Mouse (Mus musculus) olfactory bulb, adult 2 months (tissue): ENCODE measurements around the gene Cetn4. TPM values are rescaled to one million over a fixed set of nuclear protein-coding genes. Genes with fewer than 3 reads are reported as not detected.

Source experiments
- H3K27ac ChIP-seq: fragments of 200-500 bp; 2 replicates; pipeline ENCODE4 v1.5.1; 2012; ENCODE audit warnings: low read depth, low read length; ENCODE audit not compliant: insufficient read depth
- H3K4me1 ChIP-seq: fragments of 200-500 bp; 2 replicates; pipeline ENCODE4 v1.6.1; 2012; ENCODE audit warnings: low read length; ENCODE audit not compliant: control insufficient read depth, insufficient read depth
- H3K4me3 ChIP-seq: fragments of 200-500 bp; 2 replicates; pipeline ENCODE4 v1.5.1; 2012; ENCODE audit warnings: mild to moderate bottlenecking, low read depth, low read length, moderate library complexity; ENCODE audit not compliant: insufficient read depth
- CTCF ChIP-seq: fragments of 200-500 bp; IDR thresholded peaks from 2 replicates; pipeline ENCODE4 v1.5.1; 2012; ENCODE audit warnings: low read depth, mild to moderate bottlenecking, low read length, moderate library complexity; ENCODE audit not compliant: insufficient read depth
- POLR2A ChIP-seq: fragments of 200-500 bp; IDR thresholded peaks from 2 replicates; pipeline ENCODE4 v1.6.1; 2012; ENCODE audit warnings: mild to moderate bottlenecking, low read depth, low read length, moderate library complexity; ENCODE audit not compliant: insufficient read depth
- WGBS: fragments of 180-500 bp; shearing (Covaris S2); methylation state at CpG from one replicate; pipeline ENCODE4 v1.1.7; 2018; 5-methylcytosine and 5-hydroxymethylcytosine counted together
- polyA plus RNA-seq: library from polyadenylated mRNA; stranded (reverse); fragments of >200 nt; gene quantifications from 2 replicates; pipeline ENCODE4 v1.2.4, GENCODE M21; 2012; ENCODE audit warnings: low replicate concordance; ENCODE audit not compliant: missing spikeins, insufficient read depth, insufficient read length

Cetn4 gene
- polyA plus RNA-seq, result not detected in 2 replicates

DNA sequence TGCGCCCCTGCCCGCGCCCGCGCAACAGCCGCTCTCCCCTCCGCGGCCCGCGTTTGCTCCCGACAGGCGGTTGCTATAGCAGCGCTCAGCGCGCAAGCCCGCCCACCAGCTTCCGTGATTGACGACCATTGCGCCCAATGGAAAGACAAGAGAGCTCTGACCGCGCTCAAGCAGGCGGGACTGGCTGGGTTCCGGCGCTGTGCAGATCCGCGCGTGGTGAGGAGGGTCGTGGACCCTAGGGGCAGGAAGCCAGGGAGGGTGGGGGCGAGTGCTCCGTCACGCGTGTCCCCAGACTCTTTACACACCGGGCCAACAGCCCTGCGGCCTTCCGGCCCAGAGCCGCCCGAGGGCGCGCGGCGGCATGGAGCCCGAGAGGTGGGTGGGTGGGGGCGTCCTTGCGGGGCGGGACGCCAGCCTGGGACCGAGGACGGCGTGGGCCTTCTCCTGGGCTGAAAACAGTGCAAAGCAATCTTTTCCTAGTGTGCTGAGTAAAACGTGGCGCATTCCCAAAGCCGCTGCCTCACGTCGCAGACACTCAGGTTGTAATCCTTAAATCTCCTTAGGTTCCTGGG, at the start of gene Cetn4, which contains the start of gene Bbs12:
TSS of gene Cetn4 (minus strand) at position 339 of the 572 bp plus-strand sequence.
TSS of gene Bbs12 (plus strand) at position 185 of the 572 bp plus-strand sequence.
- Histone ChIP-seq H3K4me1 (no peaks in the 10 kb centered on the region; the same call in 1 of the 2 replicates), H3K4me3 (peak within 1 kb of the TSS; percentile 62), H3K27ac (peak within 1 kb of the TSS; percentile 54)
- under 1% methylated on average over 54 of the region's 54 CpGs for WGBS
- TF ChIP-seq CTCF (no peak), POLR2A (peak; percentile 71)

DNA sequence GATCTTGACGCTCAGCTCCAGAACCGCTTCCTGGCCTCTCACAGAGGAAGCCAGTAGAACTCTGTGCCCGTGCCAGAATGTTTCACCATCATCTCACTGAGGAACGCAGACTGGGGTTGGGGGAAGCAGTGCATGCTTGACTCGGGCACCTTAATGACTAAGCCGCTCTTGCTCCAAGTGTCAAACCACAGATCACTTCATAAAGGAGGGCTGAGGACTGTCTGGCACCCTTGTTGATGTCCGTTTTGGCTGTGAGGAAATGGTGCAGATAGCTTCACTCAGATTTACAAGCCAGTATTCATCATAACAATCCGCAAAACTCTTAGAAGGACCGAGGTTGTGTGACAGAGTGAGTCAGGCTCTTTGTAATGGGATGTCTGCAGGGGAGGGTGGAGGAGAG, 48.2 kb upstream of the Cetn4 start:
- Histone ChIP-seq H3K4me3 (no peak overlapping the region), H3K4me1 (no peaks in the 10 kb centered on the region), H3K27ac (no peak overlapping the region)
- no peak for TF ChIP-seq POLR2A
- no peak for TF ChIP-seq CTCF
- 70% methylated on average over 9 of the region's 9 CpGs for WGBS

DNA sequence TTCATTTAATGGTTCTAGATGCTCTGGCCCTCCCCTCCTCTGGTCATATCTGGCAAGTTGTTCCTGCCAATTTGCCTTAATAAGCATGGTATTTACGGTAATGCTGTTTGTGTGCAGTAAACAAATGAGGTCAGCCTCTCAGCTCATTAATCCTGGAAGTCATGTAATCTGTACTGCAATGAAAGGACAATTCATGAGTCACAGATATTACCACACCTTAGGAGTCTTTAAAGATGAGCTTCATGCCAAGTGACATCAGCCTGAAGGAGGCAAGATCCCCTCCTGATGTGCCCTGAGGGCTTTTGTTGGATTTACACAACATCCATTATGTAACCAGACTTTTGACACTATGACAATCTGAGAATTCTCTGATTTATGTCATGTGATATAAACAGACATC, 42.2 kb upstream of the Cetn4 start:
- WGBS, result 72% methylated on average over 1 of the region's 1 CpGs
- Histone ChIP-seq H3K4me1 (no peaks in the 10 kb centered on the region), H3K4me3 (no peak overlapping the region), H3K27ac (no peak overlapping the region)
- no peak for TF ChIP-seq CTCF
- no peak for TF ChIP-seq POLR2A

DNA sequence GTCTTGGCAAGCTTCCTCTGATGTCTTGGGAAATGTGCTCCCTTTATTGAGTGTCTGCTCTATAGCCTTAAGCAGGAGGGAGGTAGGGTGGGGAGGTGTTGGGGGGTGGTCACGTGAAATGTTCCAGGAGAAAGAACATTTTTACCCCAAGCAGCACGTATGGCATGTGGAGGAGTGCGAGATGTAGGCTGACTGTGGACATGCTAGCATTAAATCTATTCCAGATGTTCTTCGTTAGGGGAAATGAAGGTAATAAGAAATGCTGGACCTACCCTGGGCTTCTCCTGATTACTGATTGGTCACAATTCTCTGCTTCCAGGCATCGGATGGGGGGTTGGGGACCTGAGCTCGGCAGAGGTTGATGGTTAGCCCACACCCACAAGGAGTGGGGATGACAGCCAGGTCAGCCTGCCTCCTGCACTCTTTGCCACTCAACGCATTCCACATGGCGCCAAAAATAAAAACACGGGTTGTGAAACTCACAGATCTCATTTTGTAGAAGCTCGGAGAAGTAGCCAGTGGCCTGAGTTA, 41.5 kb upstream of the Cetn4 start:
- 90% methylated on average over 10 of the region's 10 CpGs for WGBS
- TF ChIP-seq POLR2A (no peak), CTCF (no peak)

DNA sequence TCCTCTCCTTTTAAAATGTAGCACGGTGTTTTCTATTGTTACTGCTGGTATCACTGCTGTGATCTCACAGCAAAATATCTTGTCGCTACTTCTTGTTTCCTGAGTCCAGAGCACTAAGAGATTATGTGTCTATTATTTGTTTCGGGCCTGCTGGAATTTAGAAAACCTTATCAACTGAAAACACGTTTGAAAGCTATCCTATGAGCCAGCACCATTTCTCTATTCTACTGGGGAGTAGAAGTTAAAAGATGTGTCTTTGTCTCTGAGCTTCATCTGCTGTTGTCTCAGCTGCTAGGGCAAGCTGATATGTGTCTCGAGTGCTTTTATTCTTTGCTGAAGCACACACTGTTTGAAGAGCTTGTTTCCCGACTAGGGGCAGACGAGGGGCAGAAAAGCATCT, 37.9 kb upstream of the Cetn4 start:
- Histone ChIP-seq H3K4me3 (no peak overlapping the region), H3K4me1 (peaks cover 10% of the 10 kb centered on the region; the same call in 1 of the 2 replicates), H3K27ac (no peak overlapping the region)
- TF ChIP-seq CTCF (no peak), POLR2A (no peak)
- 78% methylated on average over 7 of the region's 7 CpGs for WGBS

More for the DNA sequence above, 41.5 kb upstream of the Cetn4 start:
- Histone ChIP-seq H3K4me1 (peaks cover 3% of the 10 kb centered on the region; the same call in 1 of the 2 replicates), H3K4me3 (no peak overlapping the region), H3K27ac (no peak overlapping the region)

DNA sequence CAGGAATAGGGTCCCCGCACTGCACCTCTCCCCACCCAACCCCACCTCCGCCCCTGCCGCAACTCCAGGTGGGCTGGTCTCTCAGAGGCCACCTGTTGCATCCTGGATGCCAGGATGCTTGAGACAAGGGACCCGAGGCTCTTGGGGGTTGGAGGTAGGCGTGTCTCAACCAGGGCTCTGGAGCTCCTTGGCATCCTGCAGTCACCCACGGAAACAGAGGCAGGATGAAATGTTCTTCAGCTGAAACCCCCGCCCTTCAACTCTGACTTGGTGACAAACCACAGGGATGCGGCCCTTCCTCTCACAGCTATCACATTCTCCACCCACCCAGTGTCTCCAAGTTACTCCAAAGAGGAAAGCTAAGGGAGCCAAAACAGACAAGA, 36.6 kb upstream of the Cetn4 start:
- peaks cover 10% of the 10 kb centered on the region; the same call in 1 of the 2 replicates for H3K4me1 ChIP-seq
- TF ChIP-seq CTCF (no peak), POLR2A (no peak)
- no peak overlapping the region for H3K27ac ChIP-seq
- peak overlapping the region; percentile 49 for H3K4me3 ChIP-seq
- 17% methylated on average over 8 of the region's 8 CpGs for WGBS

DNA sequence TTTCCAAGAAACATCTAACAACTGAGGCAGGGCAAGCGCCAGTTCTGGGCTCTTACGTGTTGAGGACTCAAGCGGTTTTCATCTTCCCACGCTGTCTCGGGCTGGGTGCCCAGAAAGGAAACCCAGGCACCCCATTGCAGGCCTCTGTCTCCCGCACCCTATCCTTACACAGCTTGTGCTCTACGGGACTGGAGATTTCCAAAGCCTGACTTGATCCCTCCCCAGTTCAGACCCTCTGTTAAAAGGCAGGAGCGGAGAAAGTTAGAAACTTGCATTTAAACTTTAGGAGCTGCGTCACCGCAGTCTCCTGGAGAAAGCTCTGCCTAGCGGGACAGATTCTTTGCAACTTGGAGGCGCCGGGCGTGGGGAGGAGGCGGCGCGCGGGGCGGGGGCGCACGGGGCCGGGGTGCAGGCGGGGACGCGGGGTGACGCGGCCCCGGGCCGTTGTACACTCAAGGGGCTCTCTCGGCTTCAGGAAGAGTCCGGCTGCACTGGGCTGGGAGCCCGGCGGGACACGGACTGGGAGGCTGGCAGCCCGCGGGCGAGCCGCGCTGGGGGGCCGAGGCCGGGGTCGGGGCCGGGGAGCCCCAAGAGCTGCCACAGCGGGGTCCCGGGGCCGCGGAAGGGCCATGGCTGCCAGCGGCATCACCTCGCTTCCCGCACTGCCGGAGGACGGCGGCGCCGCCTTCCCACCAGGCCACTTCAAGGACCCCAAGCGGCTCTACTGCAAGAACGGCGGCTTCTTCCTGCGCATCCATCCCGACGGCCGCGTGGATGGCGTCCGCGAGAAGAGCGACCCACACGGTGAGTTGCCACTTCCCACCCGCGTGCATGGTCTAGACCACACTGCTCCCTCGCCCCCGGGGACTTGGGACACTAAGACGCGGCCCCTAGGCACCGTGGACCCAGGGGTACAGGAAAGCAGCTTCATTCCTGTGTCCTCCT, 36.0 kb upstream of the Cetn4 start, which contains the start of gene Fgf2:
TSS of gene Fgf2 (plus strand) at position 126 of the 945 bp plus-strand sequence.
- peaks cover 10% of the 10 kb centered on the region; the same call in 1 of the 2 replicates for H3K4me1 ChIP-seq
- H3K27ac ChIP-seq, result no peak within 1 kb of the TSS
- TF ChIP-seq POLR2A (no peak), CTCF (no peak)
- H3K4me3 ChIP-seq, result peak within 1 kb of the TSS; percentile 49
- WGBS, result under 1% methylated on average over 75 of the region's 75 CpGs

DNA sequence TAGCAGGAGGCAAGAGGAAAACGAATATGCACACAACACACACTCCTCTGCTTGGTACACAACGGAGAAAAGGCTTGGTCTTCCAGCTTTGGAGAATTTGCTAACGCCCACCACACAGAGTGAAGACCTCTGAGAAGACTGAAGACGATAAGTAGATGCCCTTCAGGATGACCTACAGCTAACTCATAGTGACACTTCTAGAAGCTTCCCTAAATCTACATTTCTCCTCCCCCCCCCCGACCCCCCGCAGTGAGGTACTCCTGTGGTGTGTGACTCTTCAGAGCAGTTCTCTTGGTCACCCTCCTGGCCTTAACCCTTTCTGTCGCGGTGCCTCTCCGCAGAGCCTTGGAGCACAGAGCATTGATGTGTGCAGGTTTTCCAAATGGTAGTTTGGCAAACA, 35.2 kb upstream of the Cetn4 start:
- TF ChIP-seq POLR2A, result no peak
- no peak for TF ChIP-seq CTCF
- H3K27ac ChIP-seq, result no peak overlapping the region
- peaks cover 10% of the 10 kb centered on the region; the same call in 1 of the 2 replicates for H3K4me1 ChIP-seq
- WGBS, result 45% methylated on average over 9 of the region's 9 CpGs
- no peak overlapping the region for H3K4me3 ChIP-seq
